Mouse (Mus musculus) kidney, adult 11 months (tissue): Measurements from ENCODE around the gene 4921507P07Rik.
"Not testable (repeated sequence)": the region's sequence is repeated elsewhere in the genome, so short reads cannot be mapped to it uniquely, and the experiment has no call there.

Source experiments
- DNase-seq: peaks from one replicate; pipeline ENCODE4 v3.0.0; 2022

4921507P07Rik gene

GRCm38 (mm10) chr6:50596301-50597211, at the start of gene 4921507P07Rik:
Gene 4921507P07Rik (minus strand): TSS chr6:50596632.
- peak; percentile 94 for DNase-seq

DNA sequence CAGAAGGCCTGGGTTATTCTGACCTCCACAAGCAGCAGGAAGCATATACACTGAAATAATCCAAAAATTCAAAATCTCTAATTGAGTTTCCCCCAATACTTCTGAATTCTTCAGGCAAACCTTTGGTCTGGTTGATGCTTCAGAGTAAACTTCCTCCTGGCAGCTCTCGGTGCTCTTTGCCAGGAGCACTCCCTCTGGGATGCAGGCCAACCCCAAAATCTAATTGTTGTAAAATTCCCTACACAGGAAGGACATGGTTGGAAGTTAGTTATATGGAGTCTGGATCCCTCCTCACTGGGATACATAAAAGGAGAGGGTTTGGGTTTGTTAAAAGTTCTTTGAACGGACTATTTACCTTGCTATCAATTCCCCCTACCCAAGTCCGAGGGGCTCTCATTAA, 48.3 kb upstream of the 4921507P07Rik start:
- no peak for DNase-seq

GRCm38 (mm10) chr6:50641898-50642297, 45.5 kb upstream of the 4921507P07Rik start:
- DNase-seq: peak; percentile 14

- no peak for DNase-seq
These were observed 43.9 kb upstream of the 4921507P07Rik start for GRCm38 (mm10) chr6:50640377-50640776.

- no peak for DNase-seq
These were observed 43.2 kb upstream of the 4921507P07Rik start for GRCm38 (mm10) chr6:50639656-50640055.

DNA sequence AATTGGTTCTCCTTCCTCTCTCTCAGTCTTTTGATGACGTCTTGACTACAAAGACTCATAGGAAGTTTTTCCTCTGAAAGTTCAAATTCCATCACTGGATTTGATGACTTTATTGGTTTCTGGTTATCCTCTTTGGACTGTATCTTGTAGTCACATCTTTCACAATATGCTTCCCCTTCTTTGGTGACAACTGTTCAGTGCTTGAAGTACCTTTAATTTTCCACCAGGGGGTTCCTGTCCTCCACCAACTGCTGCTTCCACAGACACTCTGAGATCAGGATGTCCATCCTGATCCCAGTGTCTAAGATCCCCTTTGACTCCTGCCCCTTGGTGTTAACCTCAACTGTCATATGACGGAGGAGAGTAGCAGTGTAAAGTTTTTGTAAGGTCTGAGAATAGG, 29.7 kb upstream of the 4921507P07Rik start:
- DNase-seq: not testable (repeated sequence)

DNA sequence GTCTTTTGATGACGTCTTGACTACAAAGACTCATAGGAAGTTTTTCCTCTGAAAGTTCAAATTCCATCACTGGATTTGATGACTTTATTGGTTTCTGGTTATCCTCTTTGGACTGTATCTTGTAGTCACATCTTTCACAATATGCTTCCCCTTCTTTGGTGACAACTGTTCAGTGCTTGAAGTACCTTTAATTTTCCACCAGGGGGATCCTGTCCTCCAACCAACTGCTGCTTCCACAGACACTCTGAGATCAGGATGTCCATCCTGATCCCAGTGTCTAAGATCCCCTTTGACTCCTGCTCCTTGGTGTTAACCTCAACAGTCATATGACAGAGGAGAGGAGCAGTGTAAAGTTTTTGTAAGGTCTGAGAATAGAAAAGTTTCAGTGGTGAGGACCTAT, 21.8 kb upstream of the 4921507P07Rik start:
- DNase-seq: not testable (repeated sequence)

DNA sequence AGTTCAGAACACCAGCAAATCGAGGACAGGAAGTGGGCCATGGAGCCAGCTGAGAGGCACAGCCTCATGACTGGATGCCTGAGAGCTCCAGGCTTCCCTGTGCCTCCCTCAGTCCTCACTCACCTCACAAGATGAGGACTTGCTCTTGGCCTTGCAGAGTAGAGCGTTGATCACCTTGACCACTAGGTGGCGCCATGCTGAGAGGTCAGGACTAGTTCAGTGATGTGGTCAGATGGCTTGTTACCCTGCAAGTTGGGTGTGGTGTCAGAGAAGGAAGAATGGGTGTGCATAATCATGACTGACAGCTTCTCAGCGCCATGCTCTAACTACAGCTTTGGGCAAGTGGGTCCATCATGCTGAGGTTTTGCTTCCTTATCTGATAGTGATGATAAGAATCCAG, 5.2 kb upstream of the 4921507P07Rik start:
- DNase-seq: no peak

DNA sequence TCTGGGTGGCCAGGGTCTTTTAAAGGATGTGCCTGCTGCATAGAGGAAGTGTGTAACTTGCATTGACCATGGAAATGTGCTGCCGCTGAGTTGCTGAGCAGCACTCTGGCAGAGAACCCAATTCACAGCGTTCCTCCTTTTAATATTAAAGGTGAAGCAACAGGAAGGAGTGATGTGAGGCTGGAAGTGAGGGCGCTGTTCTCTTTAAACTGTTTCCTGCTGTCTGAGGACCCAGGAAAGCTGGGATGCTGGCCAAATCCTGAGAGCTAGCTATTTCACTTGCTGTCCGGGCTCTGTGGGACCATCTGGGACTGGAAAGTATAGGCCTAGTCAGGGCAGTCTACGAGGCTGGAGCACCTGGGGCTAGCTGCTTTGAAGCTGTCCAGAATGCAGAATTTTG, 2.1 kb upstream of the 4921507P07Rik start:
- DNase-seq: peak; percentile 12

DNA sequence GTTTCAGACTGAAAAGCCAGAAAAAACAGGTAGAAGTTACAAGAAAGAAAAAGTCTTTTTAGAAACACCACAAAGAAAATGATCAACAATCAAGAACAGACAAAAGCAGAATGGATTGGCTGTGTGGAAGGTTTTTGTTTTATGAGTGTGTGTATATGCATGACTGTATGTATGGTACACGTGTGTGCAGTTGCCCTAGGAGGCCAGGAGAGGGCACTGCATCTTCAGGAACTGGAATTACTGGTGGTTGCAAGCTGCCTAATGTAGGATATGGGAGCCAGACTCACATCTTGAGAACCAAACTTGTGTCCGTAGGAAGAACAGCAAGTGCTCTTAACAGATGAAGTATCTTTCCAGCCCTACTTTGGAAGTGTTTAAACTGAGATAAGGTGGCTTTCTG, 2.1 kb downstream of the 4921507P07Rik start:
- DNase-seq: no peak

DNA sequence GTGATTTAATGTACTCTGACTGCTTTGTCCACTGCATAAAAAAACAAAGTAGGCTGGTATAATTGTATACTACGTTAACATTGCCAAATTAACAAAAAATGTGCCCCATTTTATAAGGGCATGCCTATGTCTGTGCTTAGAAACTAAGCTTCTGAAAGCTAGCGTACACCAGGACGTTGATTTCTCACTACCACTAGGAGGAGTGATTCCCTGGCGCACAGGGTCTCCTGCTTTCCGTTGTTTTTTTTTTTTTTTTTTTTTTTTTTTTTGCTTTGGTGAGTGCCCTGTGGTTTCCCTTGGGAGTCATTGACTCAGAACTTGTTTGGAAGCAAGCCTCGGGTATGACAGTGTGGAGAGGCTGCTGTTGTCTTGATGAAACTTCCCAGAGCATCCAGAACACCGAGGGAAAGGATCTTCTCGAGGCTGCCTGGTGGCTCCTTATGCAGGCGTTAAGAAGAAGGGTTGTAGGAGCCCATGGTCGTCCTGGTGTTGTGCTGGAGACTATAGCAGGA, 3.0 kb downstream of the 4921507P07Rik start:
- no peak for DNase-seq

- DNase-seq: no peak
These were observed 6.2 kb downstream of the 4921507P07Rik start for GRCm38 (mm10) chr6:50590234-50590633.

DNA sequence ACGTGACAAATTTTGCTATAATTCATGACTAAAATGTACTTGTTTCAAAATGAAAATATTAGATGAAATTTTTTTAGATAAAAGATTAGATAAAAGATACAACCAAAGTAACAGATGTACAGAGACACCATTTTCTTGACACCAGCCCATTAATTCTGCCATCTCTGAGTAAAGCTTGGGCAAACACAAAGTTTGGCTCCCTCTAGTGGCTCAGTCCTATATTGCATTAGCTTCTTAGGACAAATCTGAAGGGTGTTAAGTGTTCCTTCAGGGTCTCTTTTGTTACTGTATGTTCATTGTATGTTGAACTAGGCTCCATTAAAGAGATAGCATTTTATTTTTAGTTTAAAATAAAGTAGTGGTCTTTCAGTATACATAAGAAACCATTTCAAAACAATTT, 8.2 kb downstream of the 4921507P07Rik start:
- no peak for DNase-seq

DNA sequence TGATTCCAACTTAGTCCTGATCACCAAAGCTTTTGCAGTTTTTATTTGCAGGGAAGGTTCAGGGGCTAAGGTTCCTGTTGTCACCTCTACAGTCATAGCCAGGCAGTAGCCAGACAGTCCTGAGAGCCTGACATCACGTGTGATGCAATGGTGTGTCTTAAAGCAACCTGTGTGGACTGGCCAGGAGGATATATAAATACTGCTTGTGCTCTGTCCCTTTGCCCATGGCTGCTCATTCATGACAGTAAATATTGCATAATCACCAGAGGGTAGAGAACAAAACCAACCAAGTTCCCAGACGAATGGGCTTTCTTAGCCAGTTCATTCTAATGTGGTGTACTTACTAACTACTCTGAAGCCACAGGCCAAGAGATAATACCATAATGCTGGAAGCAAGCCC, 9.0 kb downstream of the 4921507P07Rik start:
- DNase-seq: no peak

DNA sequence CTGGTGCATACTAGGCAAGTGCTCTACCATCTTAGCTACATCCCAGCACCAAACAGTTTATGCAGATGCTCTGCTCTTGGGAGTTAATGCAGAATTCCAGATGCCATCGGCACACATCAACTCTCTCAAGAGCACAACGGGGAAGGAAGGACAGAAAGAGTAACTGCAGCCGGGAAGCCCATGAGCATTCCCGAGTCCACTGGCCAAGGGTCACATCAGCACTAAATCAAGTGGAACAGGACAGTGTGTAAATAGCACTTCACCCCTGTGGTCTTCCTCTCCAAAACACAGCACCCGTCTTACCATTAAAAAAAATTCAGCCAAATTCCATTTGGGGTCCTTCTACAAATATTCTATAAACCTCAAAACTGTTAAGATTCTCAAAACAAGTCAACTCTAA, 10.1 kb downstream of the 4921507P07Rik start:
- DNase-seq: no peak

DNA sequence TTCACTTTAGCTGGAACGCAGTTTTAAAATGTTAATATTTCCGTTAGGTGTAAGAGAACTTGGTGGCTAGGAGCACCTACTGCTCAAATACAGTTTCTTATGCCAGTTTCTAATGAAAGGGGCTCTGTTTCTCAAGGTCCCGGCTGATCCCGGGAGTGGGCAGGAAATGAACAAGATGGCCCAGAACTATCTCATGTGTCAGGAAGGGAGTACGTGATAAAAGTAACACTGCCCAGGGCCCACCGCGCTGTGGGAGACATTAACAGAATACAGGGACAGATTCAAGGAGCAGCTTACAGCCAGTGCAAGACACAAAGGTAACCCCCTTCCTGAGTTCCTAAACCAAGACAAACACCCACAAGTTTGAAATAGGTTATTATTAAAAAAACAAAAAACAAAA, 10.7 kb downstream of the 4921507P07Rik start:
- no peak for DNase-seq

DNA sequence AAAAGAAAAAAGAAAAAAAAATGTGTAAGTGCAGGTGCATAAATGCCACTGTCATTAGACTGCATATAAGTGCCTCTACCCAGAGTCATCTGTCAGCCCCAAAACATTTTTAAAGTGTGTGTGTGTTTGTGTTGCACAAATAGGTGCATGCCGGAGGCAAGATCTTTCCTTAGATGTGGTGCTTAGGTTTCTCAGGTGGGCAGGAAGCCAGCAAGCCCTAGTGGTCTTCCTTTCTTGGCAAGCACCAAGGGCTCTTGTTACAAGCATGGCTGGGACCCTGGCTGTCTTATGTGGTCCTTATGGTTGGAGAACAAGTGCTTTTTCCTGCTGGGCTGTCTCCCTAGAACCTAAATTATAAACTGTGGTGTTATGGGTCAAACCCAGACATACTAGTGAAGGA, 24.8 kb downstream of the 4921507P07Rik start:
- DNase-seq: no peak

DNA sequence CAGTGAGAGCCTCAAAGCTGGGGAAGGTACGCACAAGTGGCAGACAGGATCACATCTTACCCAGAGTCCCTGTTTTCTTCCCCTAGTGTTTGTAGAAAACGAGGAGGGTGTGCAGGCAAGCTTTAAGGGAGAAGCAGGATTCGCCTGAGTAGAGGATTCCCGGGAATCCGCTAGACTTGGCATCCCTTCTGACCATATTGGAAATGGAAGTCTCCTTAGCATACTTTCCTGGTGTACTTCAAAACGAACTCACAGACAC, 29.5 kb downstream of the 4921507P07Rik start:
- no peak for DNase-seq

DNA sequence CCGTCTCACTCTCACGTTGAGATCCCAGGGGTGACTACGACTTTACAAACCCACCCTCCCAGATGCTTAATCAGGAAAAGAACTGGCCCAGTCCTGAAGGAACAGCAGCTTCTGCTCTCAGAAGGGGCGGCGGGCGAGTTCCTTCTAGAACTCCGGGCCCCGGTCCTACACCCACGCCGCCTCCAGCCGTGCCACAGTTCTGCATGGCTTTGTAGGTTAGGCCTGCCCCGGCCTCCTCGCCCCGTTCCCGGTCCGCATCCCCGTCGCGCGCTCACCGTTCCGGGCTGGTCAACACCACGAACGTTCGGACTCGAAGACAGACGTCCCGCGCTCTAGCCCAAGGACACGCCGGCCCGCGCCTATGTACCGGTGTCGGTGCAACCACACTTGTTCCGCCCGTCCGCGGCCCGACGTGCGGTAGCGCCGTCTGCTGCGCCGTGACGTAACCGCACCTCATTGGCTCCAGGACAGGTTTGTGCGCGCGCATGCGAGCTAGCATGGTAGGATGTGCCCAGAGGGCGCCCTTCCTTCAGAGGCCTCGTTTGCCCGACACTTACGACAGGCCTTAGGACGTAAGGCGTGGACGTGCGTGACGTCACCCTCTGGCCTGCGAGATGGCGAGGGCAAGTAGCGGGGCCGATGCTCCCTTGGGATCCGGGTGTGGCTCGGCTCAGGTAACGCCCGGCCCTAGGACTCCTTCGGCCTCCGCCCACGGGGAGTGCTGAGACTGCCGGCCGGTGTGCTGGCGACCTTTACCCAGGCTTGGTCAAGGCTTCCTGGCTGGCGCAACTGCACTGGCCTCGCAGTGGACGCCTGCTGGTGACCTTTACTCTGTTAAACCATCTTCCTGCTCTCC, 30.1 kb downstream of the 4921507P07Rik start, which contains the start of gene Cycs:
Gene Cycs, minus strand, starts transcription at position 398 of the 856 bp plus-strand sequence.
- DNase-seq: peak; percentile 100

DNA sequence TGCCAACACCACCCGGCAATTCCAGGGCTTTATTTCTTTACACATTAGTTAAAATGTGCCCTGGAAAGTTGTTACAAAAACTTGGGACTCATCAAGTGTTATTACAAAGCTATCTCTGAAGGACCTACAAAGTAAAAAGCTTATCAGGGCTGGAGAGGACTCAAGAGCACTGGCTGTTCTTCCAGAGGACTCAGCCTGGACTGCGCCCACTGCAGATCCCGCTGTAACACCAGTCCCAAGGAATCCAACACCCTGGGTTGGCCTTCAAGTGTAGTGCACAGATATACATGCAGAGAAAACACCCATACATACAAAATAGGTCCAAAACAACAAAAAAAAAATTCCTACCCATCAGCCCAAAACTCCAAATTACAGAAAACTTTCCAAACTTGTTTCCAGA, 32.8 kb downstream of the 4921507P07Rik start:
- no peak for DNase-seq

- no peak for DNase-seq
These were observed 34.0 kb downstream of the 4921507P07Rik start for GRCm38 (mm10) chr6:50562421-50562820.

- no peak for DNase-seq
These were observed 35.7 kb downstream of the 4921507P07Rik start for GRCm38 (mm10) chr6:50560776-50561175.

DNA sequence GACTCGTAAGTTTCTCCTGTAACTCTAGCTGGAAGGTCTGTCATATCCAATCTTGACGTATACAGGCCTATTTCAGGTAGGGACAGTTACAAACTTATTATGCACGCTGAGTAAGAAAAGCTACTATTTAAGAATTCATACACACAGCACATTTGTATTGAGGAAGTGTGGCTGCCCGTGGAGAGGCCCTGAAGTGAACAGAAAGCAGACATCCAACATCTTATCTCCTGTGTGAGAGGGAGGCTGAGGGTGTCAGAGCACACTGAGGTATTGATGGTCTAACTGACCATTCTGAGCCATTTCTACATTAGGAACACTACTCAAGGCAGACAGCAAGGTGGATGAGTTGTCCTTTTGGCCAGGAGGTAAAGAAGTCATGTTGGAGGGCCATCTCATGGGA, 37.6 kb downstream of the 4921507P07Rik start:
- DNase-seq: no peak

DNA sequence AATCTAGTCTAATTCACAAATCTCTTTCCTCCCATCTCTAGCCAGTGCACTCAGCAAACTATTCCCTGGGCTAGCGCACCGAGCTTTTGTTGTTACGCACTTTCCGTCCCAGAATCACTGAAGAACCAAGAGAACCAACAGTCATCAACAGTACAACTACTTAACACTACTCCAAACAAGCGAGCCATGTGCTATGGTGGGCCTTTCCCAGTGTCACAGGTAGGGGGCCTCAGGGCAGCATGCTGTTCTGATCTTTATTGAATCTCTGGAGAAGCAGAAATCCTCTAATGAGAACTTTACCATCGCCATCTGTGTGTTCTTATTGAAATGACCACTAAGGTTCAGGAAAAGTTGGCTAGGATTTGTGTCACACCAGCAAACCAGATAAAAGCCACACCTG, 38.9 kb downstream of the 4921507P07Rik start:
- DNase-seq: no peak
